Mouse (Mus musculus): Measurements from ENCODE around the gene Fchsd2. TPM values are rescaled to one million over a fixed set of nuclear protein-coding genes. Genes with fewer than 3 reads are reported as not detected.

The Fchsd2 gene
- polyA plus RNA-seq, 1 experiment from 2014 or later, result 20.1 TPM

DNA sequence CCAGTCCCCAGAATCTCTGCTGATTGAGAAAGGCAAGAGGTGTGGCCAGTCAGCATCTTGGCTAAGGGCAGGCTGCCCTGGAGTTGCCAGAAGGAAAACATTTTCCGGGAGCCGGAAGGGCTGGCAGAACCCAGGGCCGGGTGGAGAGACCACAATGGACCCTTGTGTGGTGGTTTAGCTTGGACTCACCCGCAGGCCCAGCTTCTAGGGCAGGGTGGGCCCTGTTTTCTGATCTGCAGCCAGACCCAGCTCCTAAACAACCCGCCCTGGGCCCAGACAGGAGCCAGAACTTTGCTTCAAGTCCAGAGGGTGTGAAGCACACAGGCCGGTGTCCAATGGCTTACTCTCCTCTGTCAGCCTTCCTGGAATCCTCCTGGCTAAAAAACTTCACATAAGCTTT lies 30.4 kb upstream of the Fchsd2 start:
- Histone ChIP-seq H3K4me1 (replicated peaks; ENCODE audit: control insufficient read depth, insufficient read depth, low read length) (peaks cover 8% of the 10 kb centered on the region; the same call in 1 of the 2 replicates), H3K4me3 (ENCODE audit: low read depth, low read length) (no peak overlapping the region), H3K4me2 (replicated peaks; ENCODE audit: low read depth) (no peak overlapping the region), H3K9me3 (ENCODE audit: control insufficient read depth) (no peaks in the 10 kb centered on the region), H3K27ac (ENCODE audit: low read depth, low read length) (no peak overlapping the region), H3K27me3 (replicated peaks; ENCODE audit: control insufficient read depth, insufficient read depth, low read length) (no peaks in the 10 kb centered on the region), H3K9ac (ENCODE audit: low read depth, low read length) (no peak overlapping the region), H3K36me3 (ENCODE audit: control insufficient read depth, insufficient read depth) (no peaks in the 10 kb centered on the region)
- 86% methylated on average over 6 of the region's 6 CpGs for WGBS
- no peak for TF ChIP-seq CTCF (IDR thresholded peaks at IDR 0.05; ENCODE audit: low read depth)
- ATAC-seq, result no peak

GRCm38 (mm10) chr7:101063523-101063922 lies 29.1 kb upstream of the Fchsd2 start:
- H3K27ac ChIP-seq (ENCODE audit: low read depth, low read length), result peak overlapping the region; percentile 96
- H3K27me3 ChIP-seq (replicated peaks; ENCODE audit: control insufficient read depth, insufficient read depth, low read length), result no peaks in the 10 kb centered on the region
- no peak overlapping the region for H3K4me2 ChIP-seq (replicated peaks; ENCODE audit: low read depth)
- ATAC-seq, result peak; percentile 5; the same call in 1 of the 2 replicates
- H3K4me1 ChIP-seq (replicated peaks; ENCODE audit: control insufficient read depth, insufficient read depth, low read length), result peaks cover 14% of the 10 kb centered on the region
- H3K9me3 ChIP-seq (ENCODE audit: control insufficient read depth), result no peaks in the 10 kb centered on the region
- no peak overlapping the region for H3K4me3 ChIP-seq (ENCODE audit: low read depth, low read length)
- TF ChIP-seq CTCF (IDR thresholded peaks at IDR 0.05; ENCODE audit: low read depth), result no peak
- no peaks in the 10 kb centered on the region for H3K36me3 ChIP-seq (ENCODE audit: control insufficient read depth, insufficient read depth)
- WGBS, result 49% methylated on average over 10 of the region's 10 CpGs
- no peak overlapping the region for H3K9ac ChIP-seq (ENCODE audit: low read depth, low read length)

GRCm38 (mm10) chr7:101064697-101065688 lies 27.7 kb upstream of the Fchsd2 start:
- Histone ChIP-seq H3K9me3 (ENCODE audit: control insufficient read depth) (no peaks in the 10 kb centered on the region), H3K4me3 (ENCODE audit: low read depth, low read length) (no peak overlapping the region), H3K27me3 (replicated peaks; ENCODE audit: control insufficient read depth, insufficient read depth, low read length) (no peaks in the 10 kb centered on the region), H3K9ac (ENCODE audit: low read depth, low read length) (no peak overlapping the region), H3K36me3 (ENCODE audit: control insufficient read depth, insufficient read depth) (no peaks in the 10 kb centered on the region), H3K4me1 (replicated peaks; ENCODE audit: control insufficient read depth, insufficient read depth, low read length) (peaks cover 14% of the 10 kb centered on the region), H3K4me2 (replicated peaks; ENCODE audit: low read depth) (0 out of 2 replicates have a peak overlapping the region, but pooled peaks have one; percentile 22), H3K27ac (ENCODE audit: low read depth, low read length) (peak overlapping the region; percentile 96)
- 49% methylated on average over 7 of the region's 7 CpGs for WGBS
- no peak for TF ChIP-seq CTCF (IDR thresholded peaks at IDR 0.05; ENCODE audit: low read depth)
- ATAC-seq, result peak; percentile 81

DNA sequence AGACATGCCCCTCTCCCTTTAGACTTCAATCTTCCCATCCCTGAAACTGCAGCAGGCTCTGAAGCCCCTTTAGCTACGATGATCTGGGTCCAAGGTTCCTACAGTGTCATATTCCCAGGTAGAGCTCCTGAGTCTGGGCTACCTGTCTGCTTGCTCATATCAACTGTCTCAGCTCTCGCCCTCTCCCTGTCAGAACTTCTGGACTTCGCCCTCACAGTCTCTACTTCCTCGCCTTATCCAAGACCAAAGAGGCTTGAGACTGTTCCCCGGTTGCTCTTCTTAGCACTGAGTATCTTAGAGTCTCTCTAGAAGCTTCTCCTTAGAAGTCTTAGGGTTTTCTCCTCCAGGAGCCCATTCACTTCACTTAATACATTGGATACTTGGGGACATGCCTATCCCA lies 26.7 kb upstream of the Fchsd2 start:
- Histone ChIP-seq H3K36me3 (ENCODE audit: control insufficient read depth, insufficient read depth) (no peaks in the 10 kb centered on the region), H3K27ac (ENCODE audit: low read depth, low read length) (peak overlapping the region; percentile 96), H3K9me3 (ENCODE audit: control insufficient read depth) (no peaks in the 10 kb centered on the region), H3K9ac (ENCODE audit: low read depth, low read length) (0 out of 2 replicates have a peak overlapping the region, but pooled peaks have one; percentile 22), H3K4me1 (replicated peaks; ENCODE audit: control insufficient read depth, insufficient read depth, low read length) (peaks cover 15% of the 10 kb centered on the region), H3K4me3 (ENCODE audit: low read depth, low read length) (no peak overlapping the region), H3K27me3 (replicated peaks; ENCODE audit: control insufficient read depth, insufficient read depth, low read length) (no peaks in the 10 kb centered on the region), H3K4me2 (replicated peaks; ENCODE audit: low read depth) (peak overlapping the region; percentile 2; the same call in 1 of the 2 replicates)
- ATAC-seq, result peak; percentile 48
- TF ChIP-seq CTCF (IDR thresholded peaks at IDR 0.05; ENCODE audit: low read depth), result no peak
- WGBS, result 40% methylated on average over 5 of the region's 5 CpGs

DNA sequence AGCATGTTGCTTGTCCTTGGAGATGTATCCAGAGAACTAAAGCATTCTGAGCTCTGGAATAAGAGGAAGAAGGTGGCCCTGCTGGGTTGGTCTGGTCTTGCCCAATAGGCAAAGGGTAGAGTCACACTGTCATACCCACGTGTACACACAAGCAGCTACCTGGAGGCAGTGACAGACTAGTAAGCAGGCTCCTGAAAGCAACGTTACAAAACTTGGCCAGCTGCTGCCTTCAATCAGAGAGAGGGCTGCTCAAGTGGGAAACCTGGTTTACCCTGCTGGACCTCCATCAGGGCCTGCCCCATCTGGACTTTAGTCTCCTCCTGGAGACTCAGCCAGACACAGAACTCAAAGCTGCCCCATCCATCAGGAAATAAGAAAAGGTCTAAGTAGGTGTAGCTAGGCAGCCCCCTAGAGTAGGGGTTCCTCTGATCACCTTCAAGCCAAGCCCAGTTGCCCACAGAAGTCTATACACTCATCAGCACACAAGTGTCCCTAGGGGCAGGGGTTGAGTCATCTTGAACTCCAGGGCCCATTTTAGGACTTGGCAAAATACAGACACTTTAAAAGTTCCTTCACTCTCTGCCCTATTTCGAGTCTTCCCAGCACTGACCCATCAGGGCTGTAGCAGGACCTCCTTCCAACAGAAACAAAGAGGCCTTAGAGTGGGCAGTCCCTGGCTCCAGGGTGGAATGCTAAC lies 25.9 kb upstream of the Fchsd2 start:
- WGBS, result 37% methylated on average over 3 of the region's 3 CpGs
- Histone ChIP-seq H3K27ac (ENCODE audit: low read depth, low read length) (peak overlapping the region; percentile 96), H3K36me3 (ENCODE audit: control insufficient read depth, insufficient read depth) (no peaks in the 10 kb centered on the region), H3K9me3 (ENCODE audit: control insufficient read depth) (no peaks in the 10 kb centered on the region), H3K27me3 (replicated peaks; ENCODE audit: control insufficient read depth, insufficient read depth, low read length) (no peaks in the 10 kb centered on the region), H3K9ac (ENCODE audit: low read depth, low read length) (0 out of 2 replicates have a peak overlapping the region, but pooled peaks have one; percentile 22), H3K4me1 (replicated peaks; ENCODE audit: control insufficient read depth, insufficient read depth, low read length) (peaks cover 20% of the 10 kb centered on the region), H3K4me2 (replicated peaks; ENCODE audit: low read depth) (0 out of 2 replicates have a peak overlapping the region, but pooled peaks have one; percentile 2), H3K4me3 (ENCODE audit: low read depth, low read length) (no peak overlapping the region)
- TF ChIP-seq CTCF (IDR thresholded peaks at IDR 0.05; ENCODE audit: low read depth), result no peak
- ATAC-seq, result peak; percentile 49

DNA sequence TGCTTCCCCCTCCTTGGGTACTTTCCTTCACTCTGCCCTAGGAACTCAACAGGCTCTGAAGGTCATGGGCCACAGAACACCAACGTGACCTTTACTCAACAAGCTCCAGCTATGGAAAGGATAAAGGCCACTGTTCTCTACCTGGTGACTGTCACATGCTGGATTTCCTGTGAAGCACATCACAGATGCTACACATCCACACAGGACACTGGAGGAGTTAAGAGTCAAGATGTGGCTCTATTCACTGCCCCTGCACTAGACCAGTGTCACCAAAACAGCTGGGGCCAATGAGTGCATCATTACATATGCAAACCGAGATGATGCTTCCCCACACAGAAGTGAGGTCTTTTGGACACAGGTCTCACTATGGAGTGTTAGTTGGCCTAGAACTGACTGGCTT lies 25.1 kb upstream of the Fchsd2 start:
- Histone ChIP-seq H3K4me2 (replicated peaks; ENCODE audit: low read depth) (no peak overlapping the region), H3K9ac (ENCODE audit: low read depth, low read length) (no peak overlapping the region), H3K4me3 (ENCODE audit: low read depth, low read length) (no peak overlapping the region), H3K27me3 (replicated peaks; ENCODE audit: control insufficient read depth, insufficient read depth, low read length) (no peaks in the 10 kb centered on the region), H3K36me3 (ENCODE audit: control insufficient read depth, insufficient read depth) (no peaks in the 10 kb centered on the region), H3K9me3 (ENCODE audit: control insufficient read depth) (no peaks in the 10 kb centered on the region), H3K27ac (ENCODE audit: low read depth, low read length) (peak overlapping the region; percentile 96), H3K4me1 (replicated peaks; ENCODE audit: control insufficient read depth, insufficient read depth, low read length) (peaks cover 24% of the 10 kb centered on the region)
- ATAC-seq, result no peak
- TF ChIP-seq CTCF (IDR thresholded peaks at IDR 0.05; ENCODE audit: low read depth), result no peak
- WGBS, result 80% methylated on average over 2 of the region's 2 CpGs

Measured in intestine, postnatal 0 days (tissue).